Mouse (Mus musculus): ENCODE measurements at regions not wholly inside any gene's neighbourhood (a gene's known extent, or its start where the extent isn't known, plus 50 kb on each side); places are given as distances from the start of the nearest gene placed in this dataset.

DNA sequence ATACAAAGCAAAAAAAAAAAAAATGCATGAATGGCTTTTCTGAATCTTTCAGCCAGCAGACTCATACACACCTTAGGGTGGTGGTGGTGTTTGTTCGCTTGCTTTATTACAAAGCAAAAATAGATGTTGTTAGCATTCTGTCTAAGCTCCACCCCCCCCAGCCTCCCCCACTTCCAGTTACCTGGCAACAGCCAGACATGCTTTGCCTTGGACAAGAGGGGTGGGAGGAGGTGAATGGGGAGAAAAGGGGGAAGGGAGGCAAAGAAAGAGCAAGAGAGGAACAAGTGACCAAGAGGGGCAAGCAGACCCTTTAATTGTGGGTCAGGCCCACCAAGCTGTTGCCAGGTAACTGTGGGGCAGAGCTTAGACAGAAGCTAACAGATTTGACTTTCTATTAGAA, 1268.0 kb downstream of the Cdh8 start:
- DNase-seq (ENCODE audit: low read depth), result peak; percentile 23

More for the DNA sequence above, 1268.0 kb downstream of the Cdh8 start:
- TF ChIP-seq CTCF (IDR thresholded peaks at IDR 0.05; ENCODE audit: borderline replicate concordance, extremely low read depth, insufficient read depth, insufficient read length) (no peak), POLR2A (IDR thresholded peaks at IDR 0.05; ENCODE audit: borderline replicate concordance, extremely low read depth, insufficient read depth, insufficient read length, poor library complexity, severe bottlenecking) (no peak)

Measured in brain, embryonic 14.5 days (tissue).